Comparison of ENCODE assay signal across 8 mouse cellular contexts in genomic region chr14:55105836-55106809, GRCm38 (mm10). TPM values are rescaled to one million over a fixed set of nuclear protein-coding genes. Genes with fewer than 3 reads are reported as not detected.
DNase-seq lines count a peak whose midpoint lies in the region; ATAC-seq lines count a peak whose summit lies in the region.

TSS of gene Ap1g2 (minus strand) at chr14:55106593.

- no peaks in the 10 kb centered on the region for H3K27me3 ChIP-seq in hindbrain, embryonic 16.5 days (replicated peaks; ENCODE audit: control insufficient read depth, insufficient read depth, low read length)
- peaks cover 26% of the 10 kb centered on the region for H3K27me3 ChIP-seq in megakaryocyte, embryonic 14.5 days (replicated peaks)

- H3K9ac ChIP-seq in hindbrain, embryonic 16.5 days (ENCODE audit: low read depth, low read length), result peak within 1 kb of the TSS; percentile 76

- 0 out of 2 replicates have a peak, but pooled peaks cover 2% of the 10 kb centered on the region for H3K36me3 ChIP-seq in hindbrain, embryonic 16.5 days (ENCODE audit: control insufficient read depth, insufficient read depth, low read length)
- peaks cover 41% of the 10 kb centered on the region for H3K36me3 ChIP-seq in megakaryocyte, embryonic 14.5 days (replicated peaks; ENCODE audit: low read length)

- no peaks in the 10 kb centered on the region for H3K9me3 ChIP-seq in hindbrain, embryonic 16.5 days (ENCODE audit: control insufficient read depth, low read length)
- H3K9me3 ChIP-seq in megakaryocyte, embryonic 14.5 days, result no peaks in the 10 kb centered on the region

- peak within 1 kb of the TSS; percentile 60 for H3K27ac ChIP-seq in hindbrain, embryonic 16.5 days (ENCODE audit: low read depth, low read length)

- ATAC-seq in hindbrain, embryonic 16.5 days, result peak; percentile 74

- peak within 1 kb of the TSS; percentile 99 for H3K4me2 ChIP-seq in hindbrain, embryonic 16.5 days (ENCODE audit: low read length)

- H3K4me3 ChIP-seq in hindbrain, embryonic 16.5 days (ENCODE audit: low read length), result peak within 1 kb of the TSS; percentile 48
- peak within 1 kb of the TSS; percentile 95 for H3K4me3 ChIP-seq in megakaryocyte, embryonic 14.5 days (replicated peaks)

- peak; percentile 94 for DNase-seq in ZHBTc4 (ENCODE audit: low read depth, low spot score)
- DNase-seq in cerebellum, postnatal 25 days, result peak; percentile 88 to 91
- peak; percentile 86 for DNase-seq in gastrocnemius, adult 18-20 months (ENCODE audit: low spot score)
- peak in 1 of 2 experiments; percentile 85 for DNase-seq in left cerebral cortex, adult 8-10 months (ENCODE audit: low spot score in 2 of 2)
- DNase-seq in right cerebral cortex, postnatal 14 days, result peak; percentile 87
- DNase-seq in urinary bladder, postnatal 4 days (ENCODE audit: low spot score in 2 of 2), result peak; percentile 76 to 79

- H3K4me1 ChIP-seq in hindbrain, embryonic 16.5 days (ENCODE audit: control insufficient read depth, insufficient read depth, low read depth, low read length), result peaks cover 42% of the 10 kb centered on the region
- H3K4me1 ChIP-seq in megakaryocyte, embryonic 14.5 days, result peaks cover 73% of the 10 kb centered on the region

- under 1% methylated on average over 39 of the region's 39 CpGs for WGBS in hindbrain, embryonic 16.5 days

RNA-seq across cellular contexts. Expression of gene Ap1g2, which starts in this region (rescaled TPM):
- total RNA-seq in gastrocnemius, adult 18-20 months (2021), result 1 to 10 TPM; 4.2 to 4.9 TPM
- polyA plus RNA-seq in hindbrain, embryonic 16.5 days (2015; fragmentation: Nextera tagmentation; extraction: Ambion mirVana), result 6.9 and 7.7 TPM in 2 replicates
- 10 to 100 TPM in 3 of 4 experiments, 1 to 10 TPM in 1; 9.1 to 12.7 (median 12.1) TPM for total RNA-seq in left cerebral cortex, adult 8-10 months (2022)
- polyA plus RNA-seq in megakaryocyte, embryonic 14.5 days (2012; ENCODE audit: insufficient read depth, low replicate concordance), result 8.5 and 13.4 TPM in 2 replicates
